Mouse (Mus musculus) adrenal gland, postnatal 25 days (tissue): ENCODE measurements around the gene Acss1. TPM values are rescaled to one million over a fixed set of nuclear protein-coding genes. Genes with fewer than 3 reads are reported as not detected.

Source experiments
- DNase-seq: peaks from one replicate; pipeline ENCODE4 v3.0.0; 2021; ENCODE audit warnings: mixed read lengths
- total RNA-seq: library from RNA; stranded (reverse); gene quantifications from 2 replicates; pipeline ENCODE4 v1.2.3, GENCODE M21; 2021

Acss1 gene
- total RNA-seq, 1 experiment from 2014 or later: 17.3 TPM

DNA sequence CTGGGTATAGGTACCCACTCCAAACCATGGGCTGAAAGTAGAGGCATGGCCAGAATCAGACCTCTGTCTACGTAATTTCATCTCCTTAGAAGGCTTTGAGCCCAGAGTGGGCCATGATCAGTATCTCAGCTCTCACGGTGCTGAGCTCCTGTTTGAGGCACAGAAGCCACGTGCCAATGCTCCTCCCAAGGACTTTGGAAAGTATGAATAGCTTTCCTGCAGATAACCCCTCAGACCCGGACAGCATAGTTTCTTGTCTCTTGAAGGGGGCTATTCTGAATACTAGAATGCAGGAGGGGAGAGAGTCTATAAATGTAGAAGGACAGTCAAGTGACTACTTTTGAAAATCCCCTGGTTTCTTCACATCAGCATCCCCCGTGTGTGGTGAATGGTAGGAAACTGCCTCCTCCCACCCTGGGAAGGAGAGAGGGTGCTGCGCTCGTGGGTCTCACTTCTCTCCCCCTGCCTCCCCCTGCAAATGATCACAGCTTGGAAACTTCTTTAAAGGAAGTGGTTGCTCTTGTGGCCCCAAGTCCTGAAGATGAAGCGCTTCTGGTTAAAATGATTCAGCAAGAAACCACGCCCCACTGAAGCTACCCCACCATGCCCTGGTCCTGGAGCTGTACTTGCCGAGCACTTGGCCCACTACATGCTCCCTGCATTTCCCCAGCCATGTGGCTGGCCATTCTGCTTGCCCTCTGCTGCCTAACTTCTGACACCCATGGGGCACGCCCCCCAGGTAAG is 98.3 kb downstream of the Acss1 start, which contains the start of gene Cst7:
Gene Cst7 (plus strand): TSS at position 569 of the 744 bp plus-strand sequence.
- DNase-seq: no peak

Other genes with a start within 250 kb of the Acss1 start
- gene Zfp442, start 217.0 kb downstream of the Acss1 start, total RNA-seq: 8.4 and 8.8 TPM in 2 replicates
- 1.6 and 1.9 TPM in 2 replicates for gene Zfp345, start 183.4 kb downstream of the Acss1 start, total RNA-seq
- not detected in 2 replicates for gene Cst7, start 98.1 kb downstream of the Acss1 start, total RNA-seq
- 115 and 122 TPM in 2 replicates for gene Apmap, start 59.9 kb downstream of the Acss1 start, total RNA-seq
- not detected in 2 replicates for gene Vsx1, start 20.9 kb upstream of the Acss1 start, total RNA-seq
- 7.0 and 7.9 TPM in 2 replicates for gene Entpd6, start 80.5 kb upstream of the Acss1 start, total RNA-seq
- gene Pygb, start 118.2 kb upstream of the Acss1 start, total RNA-seq: 38.5 and 40.8 TPM in 2 replicates
- gene Abhd12, start 236.2 kb upstream of the Acss1 start, total RNA-seq: 69.3 and 70.2 TPM in 2 replicates
- 2.7 and 5.3 TPM in 2 replicates for gene Gins1, start 236.9 kb upstream of the Acss1 start, total RNA-seq